Mouse (Mus musculus) cerebellum, adult 18-20 months (tissue): ENCODE measurements around the gene Drosha.

Experiments
- DNase-seq, 2 experiments: peaks; one replicate each; pipeline ENCODE4 v3.0.0; 2021

Gene Drosha

DNA sequence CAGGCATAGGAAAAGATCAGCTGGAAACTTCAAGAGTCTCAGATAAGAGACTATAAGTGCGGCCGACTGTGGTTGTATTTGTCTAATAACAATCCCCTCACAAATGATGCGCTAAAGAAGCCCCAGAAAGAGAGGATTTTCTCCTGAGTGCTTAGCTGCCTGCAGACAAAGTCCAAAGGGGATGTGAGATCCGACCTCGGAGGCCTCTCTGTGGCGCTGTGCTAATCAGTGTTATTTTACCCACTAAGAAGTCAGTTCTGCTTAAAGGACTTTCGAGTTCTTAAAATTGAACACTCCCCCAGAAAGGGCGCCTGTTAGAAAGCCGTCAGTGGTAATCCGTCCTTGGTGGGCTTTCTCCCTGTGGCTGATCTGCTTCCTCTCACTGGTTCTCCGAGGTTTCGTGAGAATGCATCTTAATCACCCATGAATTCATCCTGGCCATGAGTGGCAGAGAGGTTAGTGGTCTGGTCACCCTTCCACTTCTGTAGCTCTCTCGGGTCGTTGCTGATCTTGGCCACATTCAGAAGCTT is 117.1 kb downstream of the Drosha start:
- no peak for DNase-seq

DNA sequence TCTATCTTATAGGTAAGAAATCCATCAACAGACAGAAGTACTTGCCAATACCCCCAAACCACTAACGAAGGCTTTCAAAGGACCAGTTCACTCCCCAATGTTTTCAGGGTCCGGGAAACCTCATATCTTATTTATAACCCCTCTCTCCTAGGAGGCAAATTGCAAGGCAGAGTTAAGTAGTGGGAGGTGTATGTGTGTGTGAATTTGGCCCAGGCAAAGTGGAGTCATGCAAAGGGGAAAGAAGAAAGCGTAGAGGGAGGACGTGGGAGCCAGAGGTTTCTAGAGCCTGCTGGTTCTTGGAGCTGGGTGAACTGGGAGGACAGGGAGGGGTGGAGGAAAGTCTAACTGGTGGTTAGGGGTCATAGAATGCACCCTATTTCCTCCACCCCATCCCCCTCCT is 117.8 kb downstream of the Drosha start:
- DNase-seq, result no peak

DNA sequence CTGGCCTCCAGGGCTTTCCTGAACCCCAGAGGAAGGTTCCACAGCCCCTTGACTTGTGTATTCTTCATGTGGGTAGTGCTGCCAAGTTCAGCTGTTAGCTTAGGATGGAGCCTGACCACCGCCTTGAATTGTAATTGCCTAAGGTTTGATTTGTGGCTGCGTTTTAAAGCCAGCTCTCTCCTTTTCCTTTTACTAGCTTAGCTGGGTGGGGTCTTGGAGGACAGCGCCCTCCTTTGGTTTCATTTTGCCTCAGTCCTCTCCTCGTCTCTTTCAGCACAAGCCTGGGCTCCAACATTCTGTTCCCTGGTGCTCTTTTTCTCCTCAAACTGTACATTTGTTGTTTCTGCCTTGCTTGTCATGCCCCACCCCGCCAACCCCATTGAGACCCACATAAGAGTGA is 133.4 kb downstream of the Drosha start:
- no peak for DNase-seq

DNA sequence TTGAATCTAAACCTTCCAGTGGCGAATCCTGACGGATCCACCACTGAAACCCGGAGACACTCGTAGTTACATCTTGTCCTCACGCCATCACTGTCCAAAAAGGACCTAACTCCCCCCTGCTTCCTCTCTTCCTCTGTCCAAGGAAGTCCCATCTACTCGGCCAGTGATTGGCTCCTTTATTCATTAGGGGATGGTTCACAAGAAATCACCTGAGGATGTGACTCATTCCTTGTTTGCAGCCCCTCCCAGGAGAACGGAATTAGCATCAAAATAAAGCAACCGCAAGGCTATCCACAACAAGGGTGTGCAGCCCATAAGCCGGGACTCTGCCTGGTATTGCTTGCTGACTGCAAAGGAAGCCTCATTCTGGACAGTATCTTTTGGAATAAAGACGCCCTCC is 137.6 kb downstream of the Drosha start:
- no peak for DNase-seq

GRCm38 (mm10) chr15:12965209-12965608 is 140.6 kb downstream of the Drosha start:
- DNase-seq, result no peak

DNA sequence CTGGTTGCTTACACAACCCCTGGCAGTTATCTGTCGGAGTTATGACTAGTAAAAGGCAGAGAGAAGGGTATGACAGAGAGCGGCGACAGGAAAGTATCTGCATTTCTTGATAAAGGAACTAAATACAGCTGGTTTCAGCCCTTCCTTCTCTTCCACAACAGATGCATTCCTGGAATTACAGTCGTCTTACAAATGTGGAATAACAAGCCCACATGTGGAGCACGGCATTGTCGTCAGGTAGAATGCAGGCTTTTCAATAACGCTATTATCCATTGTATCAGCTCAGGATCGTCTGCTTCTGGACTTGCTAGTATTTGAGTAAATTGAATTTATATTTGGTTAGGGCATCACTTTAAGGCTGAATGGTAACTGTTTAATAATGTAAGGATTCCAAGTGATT is 144.2 kb downstream of the Drosha start:
- DNase-seq, result no peak

DNA sequence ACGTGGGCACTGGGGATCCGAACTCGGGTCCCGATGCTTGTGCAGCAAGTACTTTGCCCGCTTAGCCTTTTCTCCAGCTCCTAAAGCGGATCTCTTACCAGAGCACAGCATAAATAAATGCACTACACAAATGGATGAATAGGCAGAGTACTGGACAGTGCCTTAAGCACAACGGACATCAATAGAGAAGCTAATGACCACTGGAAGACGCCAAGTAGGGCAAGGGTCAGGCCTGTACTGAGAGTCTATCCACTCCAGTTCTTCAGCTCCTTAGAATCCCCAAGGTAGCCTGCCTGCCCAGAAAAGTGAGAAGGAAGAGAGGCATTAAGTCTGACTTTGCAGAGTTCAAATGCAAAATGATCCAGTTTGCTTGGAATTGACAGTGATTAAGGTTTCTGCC is 147.8 kb downstream of the Drosha start:
- DNase-seq, result no peak
